Mouse (Mus musculus): ENCODE results near the gene Snx20. TPM values are rescaled to one million over a fixed set of nuclear protein-coding genes. Genes with fewer than 3 reads are reported as not detected.

The Snx20 gene
- polyA plus RNA-seq, 1 experiment from 2014 or later, result 2.3 TPM

DNA sequence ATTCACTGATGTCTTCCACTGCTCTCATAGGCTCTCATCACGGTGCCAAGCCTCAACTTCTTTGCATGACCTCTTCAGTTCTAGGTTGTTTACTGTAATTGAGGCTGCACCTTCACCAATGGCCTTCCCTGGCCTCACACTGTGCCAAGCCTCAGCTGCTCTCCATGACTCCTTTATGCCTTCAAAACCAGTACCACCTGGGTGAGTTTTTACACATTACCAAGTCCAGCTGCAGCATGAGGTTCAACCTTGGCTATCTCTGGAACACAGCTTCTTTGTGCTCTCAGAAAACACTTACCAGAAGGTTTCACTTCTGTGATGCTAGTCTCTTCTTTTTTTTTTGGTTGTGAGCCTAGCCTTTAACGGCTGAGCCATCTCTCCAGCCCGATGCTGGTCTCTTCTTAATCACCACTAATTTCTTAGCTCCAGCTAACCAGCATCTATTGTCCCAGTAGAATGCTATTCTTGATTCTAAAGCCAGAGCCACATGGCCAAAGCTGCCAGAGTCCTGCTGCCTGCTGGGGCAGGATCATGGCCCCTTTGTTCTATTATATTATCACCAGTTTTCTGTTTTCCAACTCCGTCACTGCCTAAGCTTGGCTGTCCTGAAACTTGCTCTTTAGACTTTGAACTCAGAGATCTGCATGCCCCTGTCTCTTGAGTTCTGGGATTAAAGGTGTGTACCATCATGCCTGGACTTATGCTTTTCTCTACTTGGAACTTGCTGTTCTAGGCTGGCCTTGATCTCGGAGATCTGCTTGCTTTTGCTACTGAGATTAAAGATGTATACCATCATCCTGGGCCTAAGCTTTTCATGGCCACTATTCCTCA, 7.0 kb upstream of the Snx20 start:
- Histone ChIP-seq H3K4me3 (no peak overlapping the region), H3K4me1 (replicated peaks) (peaks cover 12% of the 10 kb centered on the region), H3K27ac (no peak overlapping the region), H3K9me3 (replicated peaks) (no peaks in the 10 kb centered on the region), H3K9ac (no peak overlapping the region), H3K4me2 (no peak overlapping the region), H3K36me3 (no peaks in the 10 kb centered on the region), H3K27me3 (peaks cover 5% of the 10 kb centered on the region)
- ATAC-seq (replicated peaks; ENCODE audit: insufficient number of reproducible peaks, insufficient read depth, low FRiP score, low read depth), result no peak
- WGBS, result 76% methylated on average over 5 of the region's 5 CpGs

DNA sequence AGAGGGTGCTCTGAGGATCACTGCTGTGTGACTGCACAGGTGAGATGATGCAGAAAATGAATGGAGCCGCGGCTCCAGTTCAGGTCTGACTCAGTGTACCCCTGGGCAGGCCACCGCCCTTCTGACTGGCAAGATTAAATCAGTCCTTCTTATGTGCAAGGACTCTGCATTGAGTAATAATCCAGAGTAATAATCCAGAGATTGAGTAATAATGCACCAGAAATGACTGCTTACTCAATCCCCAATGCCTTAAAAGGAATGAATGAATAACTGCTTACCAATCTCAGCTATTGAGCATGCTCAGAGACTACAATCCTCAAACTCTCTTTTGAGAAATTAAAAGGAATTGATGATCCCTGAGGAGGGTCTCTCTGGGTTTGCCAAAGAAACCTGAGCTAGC, 3.0 kb upstream of the Snx20 start:
- 88% methylated on average over 3 of the region's 3 CpGs for WGBS
- Histone ChIP-seq H3K4me1 (replicated peaks) (no peaks in the 10 kb centered on the region), H3K4me2 (no peak overlapping the region), H3K36me3 (no peaks in the 10 kb centered on the region), H3K27ac (no peak overlapping the region), H3K9me3 (replicated peaks) (no peaks in the 10 kb centered on the region), H3K4me3 (no peak overlapping the region), H3K27me3 (no peaks in the 10 kb centered on the region), H3K9ac (no peak overlapping the region)
- no peak for ATAC-seq (replicated peaks; ENCODE audit: insufficient number of reproducible peaks, insufficient read depth, low FRiP score, low read depth)

DNA sequence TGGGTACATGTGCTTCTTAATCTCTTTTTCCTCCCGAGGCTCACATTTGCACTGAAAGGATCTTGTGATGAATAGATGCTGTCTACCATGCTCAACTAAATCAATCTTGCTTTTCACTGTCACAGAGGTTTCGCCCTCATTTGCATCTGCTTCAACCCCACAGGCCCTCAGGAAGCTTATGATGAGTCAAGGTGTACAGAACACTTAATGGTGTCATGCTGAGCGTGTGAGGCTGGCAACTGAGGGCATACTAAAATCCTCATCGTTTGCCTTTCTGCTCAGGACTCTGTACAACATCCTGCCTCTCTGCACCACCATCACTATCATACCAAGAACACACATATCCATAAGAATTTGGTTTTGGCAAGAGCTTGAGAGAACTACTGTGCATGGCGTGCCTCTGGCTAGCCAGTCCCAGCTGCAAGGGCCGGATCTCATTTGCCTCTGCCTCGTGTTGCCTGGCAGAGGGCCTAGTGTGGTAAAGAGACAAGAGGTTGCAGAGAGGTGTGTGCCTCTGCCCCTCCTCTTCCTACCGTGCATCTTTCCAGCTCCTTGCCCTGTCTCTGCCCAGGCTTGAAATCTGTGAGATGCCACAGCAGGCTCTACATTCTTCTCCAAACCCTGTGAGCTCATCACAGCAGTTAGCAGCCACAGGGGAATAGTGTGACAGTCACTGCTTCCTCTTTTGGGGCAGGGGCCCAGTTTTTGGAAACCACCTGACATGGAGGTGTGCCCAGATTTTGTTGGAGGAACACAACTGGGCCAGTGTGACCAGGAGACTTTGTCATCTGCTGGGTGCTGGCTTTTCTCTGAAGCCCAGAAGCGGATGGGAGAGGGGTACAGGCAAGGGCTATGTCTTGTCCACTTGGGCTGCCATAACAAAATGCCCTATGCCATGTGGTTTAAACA, 1.4 kb upstream of the Snx20 start:
- Histone ChIP-seq H3K27me3 (no peaks in the 10 kb centered on the region), H3K4me3 (no peak overlapping the region), H3K4me1 (replicated peaks) (0 out of 2 replicates have a peak, but pooled peaks cover 4% of the 10 kb centered on the region), H3K36me3 (no peaks in the 10 kb centered on the region), H3K4me2 (no peak overlapping the region), H3K9me3 (replicated peaks) (no peaks in the 10 kb centered on the region), H3K27ac (no peak overlapping the region), H3K9ac (no peak overlapping the region)
- WGBS, result 63% methylated on average over 9 of the region's 9 CpGs
- ATAC-seq (replicated peaks; ENCODE audit: insufficient number of reproducible peaks, insufficient read depth, low FRiP score, low read depth), result no peak

DNA sequence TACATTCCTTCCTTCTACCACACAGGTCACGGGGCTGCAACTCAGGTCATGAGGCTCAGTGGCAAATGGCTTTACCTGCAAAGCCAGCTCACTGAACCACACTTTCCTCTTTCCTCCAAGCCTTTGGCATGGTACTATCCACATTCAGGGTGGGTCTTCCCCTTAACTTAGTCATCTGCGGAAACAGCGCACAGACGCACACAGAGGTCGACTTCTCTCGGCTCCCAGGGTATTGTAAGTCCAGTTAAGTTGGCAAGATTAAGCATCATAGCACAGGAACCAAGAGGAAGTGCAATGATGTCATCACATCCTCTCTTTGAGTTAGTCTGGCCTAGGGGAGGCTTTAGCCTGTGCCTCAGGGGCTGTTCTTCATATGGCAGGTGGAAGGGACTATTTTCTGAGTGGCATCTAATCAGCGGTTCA, 2.6 kb downstream of the Snx20 start:
- H3K9ac ChIP-seq, result no peak overlapping the region
- H3K27me3 ChIP-seq, result peaks cover 10% of the 10 kb centered on the region
- ATAC-seq (replicated peaks; ENCODE audit: insufficient number of reproducible peaks, insufficient read depth, low FRiP score, low read depth), result peak; percentile 59; the same call in 1 of the 2 replicates
- 0 out of 2 replicates have a peak, but pooled peaks cover 4% of the 10 kb centered on the region for H3K4me1 ChIP-seq (replicated peaks)
- H3K27ac ChIP-seq, result peak overlapping the region; percentile 43; the same call in 1 of the 2 replicates
- 66% methylated on average over 7 of the region's 7 CpGs for WGBS
- H3K36me3 ChIP-seq, result no peaks in the 10 kb centered on the region
- H3K9me3 ChIP-seq (replicated peaks), result no peaks in the 10 kb centered on the region
- no peak overlapping the region for H3K4me2 ChIP-seq
- no peak overlapping the region for H3K4me3 ChIP-seq

DNA sequence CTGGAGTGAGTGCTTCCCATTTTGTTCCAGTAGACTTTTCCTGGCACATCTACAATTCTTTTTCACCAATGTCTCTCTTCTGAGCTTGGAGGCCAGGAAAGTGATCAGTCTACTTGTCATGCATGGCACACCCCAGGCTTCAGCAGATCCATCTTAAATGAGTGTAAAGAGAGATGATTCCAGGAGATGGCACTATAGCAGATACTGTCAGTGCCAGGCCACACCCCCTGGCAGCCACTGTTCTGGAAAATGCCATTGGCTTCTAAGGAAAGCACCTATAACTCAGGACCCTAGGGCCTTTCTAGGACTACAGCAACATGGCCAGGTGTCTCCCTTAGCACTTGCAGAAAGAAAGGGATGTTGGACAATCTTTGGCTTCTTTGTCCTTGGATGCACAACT, 4.8 kb downstream of the Snx20 start:
- no peak overlapping the region for H3K4me2 ChIP-seq
- H3K4me3 ChIP-seq, result no peak overlapping the region
- ATAC-seq (replicated peaks; ENCODE audit: insufficient number of reproducible peaks, insufficient read depth, low FRiP score, low read depth), result no peak
- H3K9ac ChIP-seq, result no peak overlapping the region
- no peaks in the 10 kb centered on the region for H3K36me3 ChIP-seq
- no peak overlapping the region for H3K27ac ChIP-seq
- no peaks in the 10 kb centered on the region for H3K9me3 ChIP-seq (replicated peaks)
- H3K27me3 ChIP-seq, result peaks cover 23% of the 10 kb centered on the region
- peaks cover 12% of the 10 kb centered on the region for H3K4me1 ChIP-seq (replicated peaks)

DNA sequence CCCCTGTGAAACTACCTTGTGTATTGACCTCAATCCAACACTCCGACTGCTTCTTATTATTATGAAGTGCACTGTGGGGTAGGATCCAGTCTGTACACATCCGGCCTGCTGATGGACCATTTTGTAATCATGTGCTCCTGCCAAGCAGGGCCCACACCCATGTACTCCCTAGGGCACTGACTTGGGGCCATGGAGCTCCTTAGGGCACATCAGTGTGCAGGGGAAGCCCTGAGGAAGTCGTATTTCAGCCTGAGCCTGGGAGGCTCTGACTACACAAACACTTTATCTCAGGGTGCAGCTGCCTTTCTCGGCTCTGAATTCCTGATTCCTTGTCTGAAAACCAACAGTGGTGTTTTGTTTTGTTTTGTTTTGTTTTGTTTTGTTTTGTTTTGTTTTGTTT, 5.7 kb downstream of the Snx20 start:
- Histone ChIP-seq H3K9me3 (replicated peaks) (no peaks in the 10 kb centered on the region), H3K4me1 (replicated peaks) (peaks cover 12% of the 10 kb centered on the region), H3K36me3 (no peaks in the 10 kb centered on the region), H3K4me2 (no peak overlapping the region), H3K27me3 (peaks cover 31% of the 10 kb centered on the region), H3K9ac (no peak overlapping the region), H3K27ac (no peak overlapping the region), H3K4me3 (no peak overlapping the region)
- WGBS, result 62% methylated on average over 4 of the region's 4 CpGs
- no peak for ATAC-seq (replicated peaks; ENCODE audit: insufficient number of reproducible peaks, insufficient read depth, low FRiP score, low read depth)

DNA sequence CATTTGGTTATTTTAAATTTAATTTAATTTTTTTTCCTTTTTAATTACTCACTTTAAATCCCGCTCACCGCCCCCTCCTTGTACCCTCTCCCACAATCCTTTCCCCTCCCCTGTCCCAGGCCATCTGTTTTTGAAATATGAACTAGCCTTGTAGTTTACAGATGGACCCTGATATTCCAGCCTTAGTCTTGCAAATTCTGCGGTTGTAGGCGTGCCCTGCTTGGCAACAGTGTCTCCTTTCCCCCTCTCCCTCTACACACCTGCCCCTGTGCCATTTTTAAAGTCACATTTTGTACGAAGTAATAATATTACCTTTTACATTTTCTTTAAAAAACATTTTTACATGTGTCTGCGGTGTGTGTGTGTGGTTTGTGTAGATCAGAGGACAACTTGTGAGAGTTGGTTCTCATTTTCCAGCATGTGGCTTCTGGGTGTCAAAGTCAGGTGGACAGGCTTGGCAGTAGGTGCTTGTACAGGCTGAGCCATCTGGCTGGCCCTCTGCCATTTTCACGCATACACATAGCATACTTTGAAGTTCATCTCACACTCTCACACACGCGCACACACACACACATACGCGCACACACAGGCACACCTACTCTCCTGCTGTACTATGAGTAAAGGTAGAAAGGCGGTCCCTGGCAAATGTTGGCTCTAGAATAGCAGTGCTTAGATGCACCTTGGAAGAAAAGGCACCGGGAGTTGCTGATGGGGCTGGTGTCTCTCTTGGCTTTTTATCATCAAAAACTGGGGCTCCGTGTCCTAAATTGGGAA, 7.7 kb downstream of the Snx20 start:
- H3K27me3 ChIP-seq, result peaks cover 43% of the 10 kb centered on the region
- no peak for ATAC-seq (replicated peaks; ENCODE audit: insufficient number of reproducible peaks, insufficient read depth, low FRiP score, low read depth)
- H3K4me3 ChIP-seq, result peak overlapping the region; percentile 58
- H3K36me3 ChIP-seq, result no peaks in the 10 kb centered on the region
- H3K9ac ChIP-seq, result no peak overlapping the region; the same call in 1 of the 2 replicates
- WGBS, result 67% methylated on average over 14 of the region's 14 CpGs
- no peaks in the 10 kb centered on the region for H3K9me3 ChIP-seq (replicated peaks)
- peaks cover 7% of the 10 kb centered on the region for H3K4me1 ChIP-seq (replicated peaks)
- H3K4me2 ChIP-seq, result peak overlapping the region; percentile 95
- H3K27ac ChIP-seq, result no peak overlapping the region

DNA sequence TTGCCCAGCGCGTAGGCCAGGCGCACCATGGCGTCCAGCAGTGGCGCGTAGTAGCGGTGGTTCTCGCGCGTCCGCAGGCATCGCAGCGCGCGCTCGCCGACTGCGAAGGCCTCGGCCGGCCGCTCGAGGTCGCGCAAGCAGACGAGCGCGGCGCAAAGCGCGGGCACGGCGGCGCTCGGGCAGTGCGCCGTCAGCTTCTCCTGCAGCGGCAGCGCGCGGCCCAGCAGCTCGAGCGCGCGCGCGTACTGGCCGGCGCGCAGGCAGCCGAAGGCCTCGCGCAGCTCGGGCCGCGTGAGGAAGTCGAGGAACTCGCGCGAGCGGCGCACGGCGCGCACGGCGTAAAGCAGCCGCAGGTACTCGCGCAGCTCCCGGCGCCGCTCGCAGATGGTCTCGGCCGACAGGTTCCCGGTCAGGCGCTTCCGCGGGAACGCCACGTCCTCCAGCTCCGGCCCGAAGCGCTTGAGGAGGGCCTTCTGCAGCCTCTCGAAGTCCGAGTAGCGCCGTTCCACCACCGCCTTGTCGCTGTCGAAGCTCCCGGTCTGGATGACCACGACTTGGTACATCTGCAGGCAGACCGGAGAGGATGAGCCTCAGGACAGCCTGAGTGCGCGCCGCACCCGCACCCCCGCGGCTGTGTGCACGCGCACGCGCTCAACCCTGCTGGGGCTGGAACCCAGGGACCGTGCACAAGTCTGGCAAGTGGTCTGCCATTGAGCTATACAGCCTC, 8.5 kb downstream of the Snx20 start:
- Histone ChIP-seq H3K27ac (no peak overlapping the region), H3K36me3 (no peaks in the 10 kb centered on the region), H3K4me2 (peak overlapping the region; percentile 95), H3K27me3 (peaks cover 48% of the 10 kb centered on the region), H3K9ac (peak overlapping the region; percentile 52), H3K4me3 (peak overlapping the region; percentile 58), H3K4me1 (replicated peaks) (peaks cover 7% of the 10 kb centered on the region), H3K9me3 (replicated peaks) (no peaks in the 10 kb centered on the region)
- WGBS, result under 1% methylated on average over 105 of the region's 105 CpGs
- ATAC-seq (replicated peaks; ENCODE audit: insufficient number of reproducible peaks, insufficient read depth, low FRiP score, low read depth), result peak; percentile 69

DNA sequence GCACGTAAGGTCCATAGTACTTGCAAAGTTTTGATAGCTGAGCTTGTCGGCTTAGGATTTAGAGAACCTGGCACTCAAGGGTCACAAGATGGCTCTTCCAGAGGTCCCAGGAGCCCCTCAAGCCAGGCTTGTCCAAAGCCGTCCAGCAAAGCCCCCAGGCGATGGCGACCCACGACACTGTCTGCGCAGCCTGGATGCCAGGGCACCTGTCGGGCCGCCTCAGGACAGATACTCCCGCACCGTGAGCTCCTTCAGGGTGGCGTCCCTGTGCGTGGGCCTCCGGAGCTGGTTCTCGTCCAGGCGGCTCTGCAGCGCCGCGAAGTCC, 9.0 kb downstream of the Snx20 start:
- peak overlapping the region; percentile 52 for H3K9ac ChIP-seq
- H3K4me1 ChIP-seq (replicated peaks), result peaks cover 7% of the 10 kb centered on the region
- H3K36me3 ChIP-seq, result no peaks in the 10 kb centered on the region
- whole genome bisulfite sequencing, result 15% methylated on average over 19 of the region's 19 CpGs
- H3K4me3 ChIP-seq, result peak overlapping the region; percentile 58
- H3K4me2 ChIP-seq, result peak overlapping the region; percentile 95
- H3K9me3 ChIP-seq (replicated peaks), result no peaks in the 10 kb centered on the region
- peaks cover 53% of the 10 kb centered on the region for H3K27me3 ChIP-seq
- no peak for ATAC-seq (replicated peaks; ENCODE audit: insufficient number of reproducible peaks, insufficient read depth, low FRiP score, low read depth)
- no peak overlapping the region for H3K27ac ChIP-seq

DNA sequence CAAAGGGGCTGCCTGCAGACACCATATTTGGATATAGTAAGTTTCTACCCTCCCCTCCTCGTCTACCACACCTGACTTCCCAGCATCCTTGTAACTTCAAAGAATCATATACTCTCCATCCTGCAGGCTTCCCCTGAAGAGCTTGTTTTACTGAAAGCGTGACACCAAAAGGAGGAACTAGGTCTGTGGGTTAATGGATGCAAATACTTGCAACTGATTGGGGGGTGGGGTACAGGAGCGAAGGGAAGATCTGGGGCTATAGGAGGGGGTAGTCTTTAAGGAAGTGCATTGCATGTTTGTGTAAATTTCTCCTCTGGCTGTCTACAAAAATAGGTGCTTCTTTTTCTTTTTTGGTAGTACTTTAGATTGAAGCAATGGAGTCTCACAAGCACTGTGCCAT, 9.5 kb downstream of the Snx20 start:
- no peak overlapping the region for H3K4me2 ChIP-seq
- 70% methylated on average over 3 of the region's 3 CpGs for WGBS

More for the DNA sequence above, 9.5 kb downstream of the Snx20 start:
- H3K27ac ChIP-seq, result no peak overlapping the region
- ATAC-seq (replicated peaks; ENCODE audit: insufficient number of reproducible peaks, insufficient read depth, low FRiP score, low read depth), result no peak
- H3K9ac ChIP-seq, result no peak overlapping the region
- H3K9me3 ChIP-seq (replicated peaks), result no peaks in the 10 kb centered on the region
- H3K4me1 ChIP-seq (replicated peaks), result peaks cover 7% of the 10 kb centered on the region
- H3K4me3 ChIP-seq, result no peak overlapping the region
- H3K27me3 ChIP-seq, result peaks cover 55% of the 10 kb centered on the region
- H3K36me3 ChIP-seq, result no peaks in the 10 kb centered on the region

Measured in heart, embryonic 15.5 days (tissue).